Mouse (Mus musculus): ENCODE data around the gene Tac2. TPM values are rescaled to one million over a fixed set of nuclear protein-coding genes. Genes with fewer than 3 reads are reported as not detected.

Tac2 gene
- total and polyA plus RNA-seq, 3 experiments: 0.32 TPM; not detected in 2

- Histone ChIP-seq H3K27me3 (ENCODE audit: control insufficient read depth in 1 of 2, insufficient read depth in 2 of 2, low read length in 2 of 2) (no peaks in the 10 kb centered on the region), H3K9ac (ENCODE audit: control insufficient read depth, low read depth, low read length, poor library complexity, severe bottlenecking) (no peak overlapping the region), H3K9me3 (replicated peaks; ENCODE audit: insufficient read depth, low read length) (no peaks in the 10 kb centered on the region), H3K79me2 (ENCODE audit: control insufficient read depth, insufficient read depth, low read length, poor library complexity) (no peaks in the 10 kb centered on the region), H3K4me1 (ENCODE audit: control insufficient read depth in 1 of 2, insufficient read depth in 2 of 2, low read length in 2 of 2) (no peaks in the 10 kb centered on the region), H3K36me3 (ENCODE audit: control insufficient read depth in 1 of 2, insufficient read depth in 2 of 2, low read length in 2 of 2) (no peaks in the 10 kb centered on the region; a peak in 1 of 4 replicates), H3K4me3 (ENCODE audit: control insufficient read depth in 1 of 2, insufficient read depth in 1 of 2, low read depth in 2 of 2, low read length in 2 of 2) (no peak overlapping the region), H3K27ac (ENCODE audit: control insufficient read depth, low read depth, low read length) (no peak overlapping the region)
- TF ChIP-seq BHLHE40 (IDR thresholded peaks at IDR 0.05; ENCODE audit: borderline replicate concordance, low read depth, low read length): no peak
- no peak for TF ChIP-seq MAFK (IDR thresholded peaks at IDR 0.05; ENCODE audit: borderline replicate concordance, low read depth, low read length)
- TF ChIP-seq POLR2AphosphoS5 (IDR thresholded peaks at IDR 0.05; ENCODE audit: borderline replicate concordance, low read depth, low read length): no peak
- no peak for TF ChIP-seq EP300 (IDR thresholded peaks at IDR 0.05; ENCODE audit: low read depth in 1 of 2, low read length in 2 of 2)
- TF ChIP-seq ETS1 (IDR thresholded peaks at IDR 0.05; ENCODE audit: low read depth, low read length): no peak
- TF ChIP-seq POLR2A (IDR thresholded peaks at IDR 0.05; ENCODE audit: control insufficient read depth in 1 of 2, insufficient read depth in 1 of 2, low read depth in 1 of 2, low read length in 2 of 2, poor library complexity in 1 of 2): no peak
- TF ChIP-seq ZKSCAN1 (IDR thresholded peaks at IDR 0.05; ENCODE audit: low read depth, low read length): no peak
- TF ChIP-seq TAL1 (IDR thresholded peaks at IDR 0.05; ENCODE audit: low read length): no peak
- DNase-seq (ENCODE audit: low read depth, low spot score): no peak
Observed at GRCm38 (mm10) chr10:127695775-127696174, 28.5 kb upstream of the Tac2 start.

GRCm38 (mm10) chr10:127698966-127699365 lies 25.3 kb upstream of the Tac2 start:
- TF ChIP-seq RAD21 (IDR thresholded peaks at IDR 0.05; ENCODE audit: low read depth, low read length): no peak
- no peak for TF ChIP-seq ZKSCAN1 (IDR thresholded peaks at IDR 0.05; ENCODE audit: low read depth, low read length)

GRCm38 (mm10) chr10:127703299-127703698 lies 21.0 kb upstream of the Tac2 start:
- Histone ChIP-seq H3K4me3 (ENCODE audit: control insufficient read depth in 1 of 2, insufficient read depth in 1 of 2, low read depth in 2 of 2, low read length in 2 of 2) (no peak overlapping the region), H3K4me1 (ENCODE audit: control insufficient read depth in 1 of 2, insufficient read depth in 2 of 2, low read length in 2 of 2) (peaks cover 0 to 7% of the 10 kb centered on the region in 2 experiments; a peak in 3 of 4 replicates), H3K27me3 (ENCODE audit: control insufficient read depth in 1 of 2, insufficient read depth in 2 of 2, low read length in 2 of 2) (no peaks in the 10 kb centered on the region), H3K79me2 (ENCODE audit: control insufficient read depth, insufficient read depth, low read length, poor library complexity) (no peaks in the 10 kb centered on the region), H3K9me3 (replicated peaks; ENCODE audit: insufficient read depth, low read length) (no peaks in the 10 kb centered on the region), H3K9ac (ENCODE audit: control insufficient read depth, low read depth, low read length, poor library complexity, severe bottlenecking) (no peak overlapping the region), H3K36me3 (ENCODE audit: control insufficient read depth in 1 of 2, insufficient read depth in 2 of 2, low read length in 2 of 2) (no peaks in the 10 kb centered on the region; a peak in 1 of 4 replicates), H3K27ac (ENCODE audit: control insufficient read depth, low read depth, low read length) (no peak overlapping the region)
- no peak for TF ChIP-seq BHLHE40 (IDR thresholded peaks at IDR 0.05; ENCODE audit: borderline replicate concordance, low read depth, low read length)
- TF ChIP-seq SIN3A (IDR thresholded peaks at IDR 0.05; ENCODE audit: low read length): no peak
- TF ChIP-seq ZC3H11A (IDR thresholded peaks at IDR 0.05; ENCODE audit: low read depth, low read length): no peak
- no peak for TF ChIP-seq USF1 (IDR thresholded peaks at IDR 0.05; ENCODE audit: low read depth, low read length)
- TF ChIP-seq KAT2A (conservative IDR thresholded peaks at IDR 0.05; ENCODE audit: low read depth, low read length): no peak
- no peak for TF ChIP-seq MAFK (IDR thresholded peaks at IDR 0.05; ENCODE audit: borderline replicate concordance, low read depth, low read length)
- TF ChIP-seq NRF1 (IDR thresholded peaks at IDR 0.05; ENCODE audit: insufficient read depth, low read depth, low read length, poor library complexity, severe bottlenecking): no peak
- TF ChIP-seq NELFE (IDR thresholded peaks at IDR 0.05; ENCODE audit: low read depth, low read length): no peak
- no peak for TF ChIP-seq RCOR1 (IDR thresholded peaks at IDR 0.05; ENCODE audit: low read depth, low read length)
- TF ChIP-seq CHD2 (IDR thresholded peaks at IDR 0.05; ENCODE audit: low read length): no peak
- no peak for TF ChIP-seq UBTF (IDR thresholded peaks at IDR 0.05; ENCODE audit: borderline replicate concordance, insufficient read depth, low read depth, low read length)
- TF ChIP-seq EP300 (IDR thresholded peaks at IDR 0.05; ENCODE audit: low read depth in 1 of 2, low read length in 2 of 2): no peak
- no peak for TF ChIP-seq CHD1 (IDR thresholded peaks at IDR 0.05; ENCODE audit: low read depth, low read length)
- TF ChIP-seq TAL1 (IDR thresholded peaks at IDR 0.05; ENCODE audit: low read length): no peak
- TF ChIP-seq TBP (IDR thresholded peaks at IDR 0.05; ENCODE audit: low read depth, low read length): no peak
- no peak for TF ChIP-seq POLR2AphosphoS2 (IDR thresholded peaks at IDR 0.05; ENCODE audit: low read length)
- no peak for TF ChIP-seq MYC (IDR thresholded peaks at IDR 0.05; ENCODE audit: low read depth, low read length)
- TF ChIP-seq JUND (IDR thresholded peaks at IDR 0.05; ENCODE audit: low read depth, low read length): no peak
- no peak for TF ChIP-seq GABPA (IDR thresholded peaks at IDR 0.05; ENCODE audit: low read depth, low read length)
- peak; percentile 44 for DNase-seq (ENCODE audit: low read depth, low spot score)

More at GRCm38 (mm10) chr10:127698966-127699365, 25.3 kb upstream of the Tac2 start:
- no peak for DNase-seq (ENCODE audit: low read depth, low spot score)
- H3K36me3 ChIP-seq (ENCODE audit: control insufficient read depth in 1 of 2, insufficient read depth in 2 of 2, low read length in 2 of 2): no peaks in the 10 kb centered on the region; a peak in 1 of 4 replicates
- no peak overlapping the region for H3K4me3 ChIP-seq (ENCODE audit: control insufficient read depth in 1 of 2, insufficient read depth in 1 of 2, low read depth in 2 of 2, low read length in 2 of 2)
- H3K9me3 ChIP-seq (replicated peaks; ENCODE audit: insufficient read depth, low read length): no peaks in the 10 kb centered on the region
- H3K27me3 ChIP-seq (ENCODE audit: control insufficient read depth in 1 of 2, insufficient read depth in 2 of 2, low read length in 2 of 2): no peaks in the 10 kb centered on the region
- H3K79me2 ChIP-seq (ENCODE audit: control insufficient read depth, insufficient read depth, low read length, poor library complexity): no peaks in the 10 kb centered on the region
- H3K9ac ChIP-seq (ENCODE audit: control insufficient read depth, low read depth, low read length, poor library complexity, severe bottlenecking): no peak overlapping the region
- no peak overlapping the region for H3K27ac ChIP-seq (ENCODE audit: control insufficient read depth, low read depth, low read length)
- no peaks in the 10 kb centered on the region for H3K4me1 ChIP-seq (ENCODE audit: control insufficient read depth in 1 of 2, insufficient read depth in 2 of 2, low read length in 2 of 2)
